Mouse (Mus musculus) c-Kit-positive CD71-negative TER-119-negative erythroid progenitor cells, embryonic 14.5 days (primary cell): ENCODE results near the gene Acot5.
"Not testable (repeated sequence)": the region's sequence is repeated elsewhere in the genome, so short reads cannot be mapped to it uniquely, and the experiment has no call there.

Experiments
- DNase-seq: peaks from one replicate; pipeline ENCODE4 v3.0.0-alpha.2; 2013; ENCODE audit warnings: low read depth

The Acot5 gene

GRCm38 (mm10) chr12:84068986-84069385 lies at the start of gene Acot5:
Gene Acot5 (plus strand): TSS chr12:84069325.
- DNase-seq: no peak

GRCm38 (mm10) chr12:84020528-84020927 lies 48.6 kb upstream of the Acot5 start:
- DNase-seq: not testable (repeated sequence)

- DNase-seq: not testable (repeated sequence)
These were observed 46.9 kb upstream of the Acot5 start for GRCm38 (mm10) chr12:84022266-84022665.

- DNase-seq: no peak
These were observed 45.9 kb upstream of the Acot5 start for GRCm38 (mm10) chr12:84023052-84023745.

GRCm38 (mm10) chr12:84025888-84026287 lies 43.2 kb upstream of the Acot5 start:
- no peak for DNase-seq

GRCm38 (mm10) chr12:84028328-84028727 lies 40.8 kb upstream of the Acot5 start:
- DNase-seq: not testable (repeated sequence)

- DNase-seq: not testable (repeated sequence)
These were observed 40.1 kb upstream of the Acot5 start for GRCm38 (mm10) chr12:84029043-84029442.

- DNase-seq: peak; percentile 71
These were observed 38.3 kb upstream of the Acot5 start for GRCm38 (mm10) chr12:84030659-84031332.

- no peak for DNase-seq
These were observed 36.3 kb upstream of the Acot5 start for GRCm38 (mm10) chr12:84032854-84033253.

GRCm38 (mm10) chr12:84033302-84033701 lies 35.8 kb upstream of the Acot5 start:
- not testable (repeated sequence) for DNase-seq

GRCm38 (mm10) chr12:84034108-84034507 lies 35.0 kb upstream of the Acot5 start:
- no peak for DNase-seq

GRCm38 (mm10) chr12:84038241-84038640 lies 30.9 kb upstream of the Acot5 start, which contains the start of gene Acot4:
Gene Acot4 (plus strand): TSS chr12:84038379.
- not testable (repeated sequence) for DNase-seq

GRCm38 (mm10) chr12:84038691-84039111 lies 30.4 kb upstream of the Acot5 start, which contains the start of gene Gm49366:
Gene Gm49366 (plus strand): TSS chr12:84038935.
- not testable (repeated sequence) for DNase-seq

GRCm38 (mm10) chr12:84042248-84042647 lies 26.9 kb upstream of the Acot5 start:
- DNase-seq: no peak

GRCm38 (mm10) chr12:84044045-84044444 lies 25.1 kb upstream of the Acot5 start:
- no peak for DNase-seq

- no peak for DNase-seq
These were observed 22.2 kb upstream of the Acot5 start for GRCm38 (mm10) chr12:84046906-84047305.

GRCm38 (mm10) chr12:84050744-84051143 lies 18.4 kb upstream of the Acot5 start:
- not testable (repeated sequence) for DNase-seq

GRCm38 (mm10) chr12:84051937-84052474 lies 17.1 kb upstream of the Acot5 start, which contains the start of gene Acot3:
Gene Acot3 (plus strand): TSS chr12:84052144.
- no peak for DNase-seq

- no peak for DNase-seq
These were observed 16.5 kb upstream of the Acot5 start for GRCm38 (mm10) chr12:84052609-84053008.

- DNase-seq: no peak
These were observed 16.0 kb upstream of the Acot5 start for GRCm38 (mm10) chr12:84053173-84053572.

- DNase-seq: no peak
These were observed 15.3 kb upstream of the Acot5 start for GRCm38 (mm10) chr12:84053679-84054391.

- peak; percentile 66 for DNase-seq
These were observed 8.2 kb upstream of the Acot5 start for GRCm38 (mm10) chr12:84060946-84061345.
